Mouse (Mus musculus) intestine, embryonic 16.5 days (tissue): ENCODE data around the gene 3100002H09Rik. TPM values are rescaled to one million over a fixed set of nuclear protein-coding genes. Genes with fewer than 3 reads are reported as not detected.

ENCODE experiments used
- ATAC-seq: fragments of 200-750 bp; cut with Nextera tagmentation; 2 replicates; pipeline ENCODE4 v1.8.0; 2017; ENCODE audit warnings: moderate TSS enrichment, moderate library complexity
- H3K27ac ChIP-seq: fragments of 300-500 bp; sonication (generic); 2 replicates; pipeline ENCODE4 v1.5.1; 2014; ENCODE audit warnings: mild to moderate bottlenecking, low read length
- H3K27me3 ChIP-seq: fragments of 300-500 bp; sonication (generic); replicated peaks from 2 replicates; pipeline ENCODE4 v1.6.1; 2014; ENCODE audit warnings: low read length, control low read depth, mixed read lengths; ENCODE audit not compliant: control insufficient read depth, insufficient read depth
- H3K36me3 ChIP-seq: fragments of 300-500 bp; sonication (generic); 2 replicates; pipeline ENCODE4 v1.6.1; 2014; ENCODE audit warnings: low read length, control low read depth; ENCODE audit not compliant: control insufficient read depth, insufficient read depth
- H3K4me1 ChIP-seq: fragments of 300-500 bp; sonication (generic); 2 replicates; pipeline ENCODE4 v1.6.1; 2014; ENCODE audit warnings: low read length, control low read depth, mixed read lengths; ENCODE audit not compliant: control insufficient read depth, insufficient read depth
- H3K4me2 ChIP-seq: fragments of 300-500 bp; sonication (generic); 2 replicates; pipeline ENCODE4 v1.6.1; 2014; ENCODE audit warnings: low read depth, low read length, control low read depth
- H3K4me3 ChIP-seq: fragments of 300-500 bp; sonication (generic); 2 replicates; pipeline ENCODE4 v1.5.1; 2014; ENCODE audit warnings: mild to moderate bottlenecking, low read length
- H3K9ac ChIP-seq: fragments of 300-500 bp; sonication (generic); 2 replicates; pipeline ENCODE4 v1.6.1; 2014; ENCODE audit warnings: low read depth, low read length
- H3K9me3 ChIP-seq: fragments of 300-500 bp; sonication (generic); 2 replicates; pipeline ENCODE4 v1.6.1; 2016; ENCODE audit warnings: low read length, control low read depth; ENCODE audit not compliant: control insufficient read depth
- WGBS: fragments of 180-500 bp; shearing (Covaris S2); extraction: QIAGEN DNeasy Blood & Tissue Kit; methylation state at CpG from one replicate; pipeline ENCODE4 v1.1.7; 2014; 5-methylcytosine and 5-hydroxymethylcytosine counted together
- polyA plus RNA-seq: library from polyadenylated mRNA; unstranded; fragments of >200 nt; fragmentation: Nextera tagmentation; extraction: Ambion mirVana; gene quantifications from 2 replicates; pipeline ENCODE4 v1.2.1, GENCODE M21; 2015

The 3100002H09Rik gene
- polyA plus RNA-seq, 1 experiment from 2014 or later = not detected

DNA sequence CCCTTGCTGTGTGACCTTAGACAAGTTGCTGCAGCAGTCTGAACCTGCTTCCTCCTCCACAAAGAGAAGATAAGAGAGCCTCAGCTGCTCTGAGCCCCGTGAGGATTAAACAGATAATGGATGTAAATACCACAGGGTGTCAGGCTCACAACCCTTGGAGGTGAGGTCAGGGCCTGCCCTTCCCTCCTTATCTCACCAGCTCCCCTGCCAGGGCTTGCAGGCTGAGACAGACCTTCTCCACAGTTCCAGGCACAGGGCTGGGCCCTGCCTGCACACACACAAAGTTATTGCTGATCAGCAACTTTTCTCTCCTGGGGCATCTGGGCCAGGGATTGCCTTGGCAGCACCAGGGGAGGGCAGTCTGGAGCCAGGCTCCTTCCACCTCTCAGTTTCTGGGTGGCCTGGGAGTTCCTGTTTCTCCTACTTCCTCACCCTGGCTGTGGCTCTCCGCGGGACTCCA is 34.4 kb upstream of the 3100002H09Rik start:
- Histone ChIP-seq H3K4me3 (no peak overlapping the region), H3K27me3 (peaks cover 9% of the 10 kb centered on the region; the same call in 1 of the 2 replicates), H3K4me1 (peaks cover 7% of the 10 kb centered on the region; the same call in 1 of the 2 replicates), H3K36me3 (no peaks in the 10 kb centered on the region), H3K9ac (no peak overlapping the region), H3K27ac (no peak overlapping the region), H3K4me2 (no peak overlapping the region), H3K9me3 (no peaks in the 10 kb centered on the region)
- 16% methylated on average over 3 of the region's 3 CpGs for WGBS
- ATAC-seq = peak; percentile 75

DNA sequence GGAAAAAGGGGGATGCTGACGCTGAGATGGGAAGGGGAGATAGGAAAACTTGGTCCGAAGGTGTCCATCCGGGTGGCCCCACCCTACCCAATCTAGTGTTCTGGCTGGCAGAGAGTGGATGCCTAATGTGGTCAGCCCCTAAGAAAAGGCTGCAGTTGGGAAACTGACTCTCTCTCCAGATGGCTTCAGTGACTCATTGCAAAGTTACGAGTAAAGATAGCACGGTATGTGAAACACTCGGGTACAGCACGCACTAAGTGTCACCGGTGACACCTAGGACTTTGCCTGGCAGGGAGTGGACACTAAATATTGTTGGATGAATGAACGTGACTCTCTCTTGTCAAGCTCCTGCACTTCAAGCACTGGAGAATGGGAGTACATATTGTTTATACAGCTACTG is 33.3 kb upstream of the 3100002H09Rik start:
- Histone ChIP-seq H3K4me2 (no peak overlapping the region), H3K9ac (no peak overlapping the region), H3K9me3 (no peaks in the 10 kb centered on the region), H3K27me3 (peaks cover 13% of the 10 kb centered on the region), H3K27ac (no peak overlapping the region), H3K36me3 (no peaks in the 10 kb centered on the region), H3K4me3 (no peak overlapping the region), H3K4me1 (peaks cover 7% of the 10 kb centered on the region; the same call in 1 of the 2 replicates)
- ATAC-seq = no peak
- 87% methylated on average over 9 of the region's 9 CpGs for WGBS

DNA sequence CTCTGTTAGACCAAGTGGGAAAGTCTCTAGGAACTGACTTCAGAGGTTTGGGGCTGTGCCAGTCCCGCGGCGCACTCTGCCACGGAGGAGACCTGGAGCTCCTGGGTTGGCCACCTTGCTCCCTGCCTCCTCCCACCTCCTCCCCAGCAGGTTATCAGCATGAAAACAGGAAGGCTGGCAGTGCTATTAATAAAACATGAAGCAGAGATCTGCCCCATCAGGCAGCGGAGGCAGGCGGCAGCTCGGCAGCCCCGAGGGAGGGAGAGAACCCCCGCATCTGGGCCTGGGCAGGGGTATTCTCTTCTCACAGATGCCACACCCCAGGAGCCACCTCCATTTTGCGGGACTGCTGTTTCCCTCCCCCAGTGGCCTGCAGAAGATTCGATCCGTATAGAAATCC is 29.1 kb upstream of the 3100002H09Rik start:
- 18% methylated on average over 12 of the region's 12 CpGs for WGBS
- Histone ChIP-seq H3K27me3 (peaks cover 11% of the 10 kb centered on the region), H3K4me1 (no peaks in the 10 kb centered on the region), H3K4me2 (no peak overlapping the region), H3K4me3 (no peak overlapping the region), H3K36me3 (no peaks in the 10 kb centered on the region), H3K9me3 (no peaks in the 10 kb centered on the region), H3K27ac (no peak overlapping the region), H3K9ac (no peak overlapping the region)
- ATAC-seq = no peak

- Histone ChIP-seq H3K4me2 (no peak overlapping the region), H3K36me3 (no peaks in the 10 kb centered on the region), H3K9ac (no peak overlapping the region), H3K4me3 (no peak overlapping the region), H3K27ac (no peak overlapping the region), H3K4me1 (no peaks in the 10 kb centered on the region), H3K9me3 (no peaks in the 10 kb centered on the region), H3K27me3 (no peaks in the 10 kb centered on the region)
- WGBS = 4% methylated on average over 9 of the region's 9 CpGs
- ATAC-seq = no peak
Measured at GRCm38 (mm10) chr4:124633281-124633680, 22.7 kb upstream of the 3100002H09Rik start.

DNA sequence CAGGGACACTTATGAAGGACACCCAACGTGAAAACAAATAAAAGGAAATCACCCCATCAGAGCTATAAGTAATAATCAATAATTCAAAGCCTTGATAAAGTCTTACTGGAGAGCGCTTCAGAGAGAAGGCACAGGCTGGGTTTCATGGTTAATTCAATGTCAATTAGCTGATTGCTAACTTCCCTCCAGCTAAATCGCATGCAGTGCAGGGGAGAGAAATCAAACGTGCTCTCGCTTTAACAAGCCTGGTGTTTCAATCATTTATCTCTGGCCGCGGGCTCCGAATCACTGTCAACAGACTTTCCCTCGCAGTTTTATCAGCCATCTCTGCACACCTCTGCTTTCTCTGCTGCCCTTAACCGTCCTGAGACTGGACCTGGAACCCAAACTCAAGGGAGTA is 22.3 kb upstream of the 3100002H09Rik start:
- no peaks in the 10 kb centered on the region for H3K9me3 ChIP-seq

GRCm38 (mm10) chr4:124631456-124631855 is 20.9 kb upstream of the 3100002H09Rik start:
- Histone ChIP-seq H3K4me1 (no peaks in the 10 kb centered on the region), H3K27me3 (no peaks in the 10 kb centered on the region), H3K4me3 (no peak overlapping the region), H3K4me2 (no peak overlapping the region), H3K27ac (no peak overlapping the region), H3K9ac (no peak overlapping the region), H3K9me3 (no peaks in the 10 kb centered on the region), H3K36me3 (no peaks in the 10 kb centered on the region)
- WGBS = 49% methylated on average over 4 of the region's 4 CpGs
- no peak for ATAC-seq

More for the DNA sequence above, 22.3 kb upstream of the 3100002H09Rik start:
- 57% methylated on average over 10 of the region's 10 CpGs for WGBS
- Histone ChIP-seq H3K36me3 (no peaks in the 10 kb centered on the region), H3K27ac (no peak overlapping the region), H3K27me3 (no peaks in the 10 kb centered on the region), H3K9ac (no peak overlapping the region), H3K4me3 (no peak overlapping the region), H3K4me2 (no peak overlapping the region), H3K4me1 (no peaks in the 10 kb centered on the region)
- no peak for ATAC-seq

DNA sequence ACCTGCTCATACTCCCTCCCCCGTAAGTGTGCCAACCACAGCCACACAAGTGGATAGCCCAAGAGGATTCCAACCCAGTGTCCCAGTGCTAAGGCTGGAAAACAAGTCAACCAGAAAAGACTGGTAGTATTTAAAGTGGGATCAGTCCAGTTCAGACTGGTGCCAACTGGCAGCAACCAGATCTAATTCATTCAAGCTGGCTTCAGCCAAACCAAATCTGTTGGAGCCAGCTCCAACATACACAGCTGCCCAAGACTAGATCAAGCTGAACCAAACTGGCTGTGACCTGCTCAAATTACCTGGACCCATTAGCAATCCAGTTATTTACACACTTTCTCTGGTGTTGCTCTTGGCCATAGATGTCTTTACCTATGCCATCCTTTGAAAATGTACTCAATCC is 16.2 kb upstream of the 3100002H09Rik start:
- Histone ChIP-seq H3K4me3 (no peak overlapping the region), H3K27ac (no peak overlapping the region), H3K9ac (no peak overlapping the region), H3K36me3 (no peaks in the 10 kb centered on the region), H3K27me3 (no peaks in the 10 kb centered on the region), H3K4me2 (no peak overlapping the region), H3K9me3 (no peaks in the 10 kb centered on the region), H3K4me1 (no peaks in the 10 kb centered on the region; the same call in 1 of the 2 replicates)
- no peak for ATAC-seq
- WGBS = 84% methylated on average over 1 of the region's 1 CpGs

DNA sequence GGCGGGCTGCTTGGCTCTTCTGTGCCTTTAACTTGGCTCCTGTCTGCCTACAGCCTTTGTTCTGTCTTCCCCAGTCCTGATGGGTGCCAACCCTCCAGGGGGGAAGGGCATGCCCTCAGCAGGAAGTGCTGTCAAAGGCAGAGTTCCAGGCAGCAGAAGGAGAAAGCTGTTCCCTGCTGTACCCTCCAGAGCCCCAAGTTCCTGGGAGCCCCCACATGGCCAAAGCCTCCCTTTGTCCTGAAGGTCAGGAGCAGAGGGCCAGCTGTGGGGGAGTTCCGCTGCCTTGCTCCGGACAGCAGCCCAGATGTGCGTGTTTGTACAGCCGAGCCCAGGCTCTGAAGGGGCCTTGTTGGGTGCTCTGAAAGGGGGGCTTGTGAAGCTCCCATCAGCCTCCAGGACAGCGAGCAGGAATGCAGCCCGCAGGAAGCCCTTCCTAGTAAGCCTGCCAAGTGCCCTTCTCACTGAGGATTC is 13.5 kb upstream of the 3100002H09Rik start:
- H3K4me1 ChIP-seq = no peaks in the 10 kb centered on the region; the same call in 1 of the 2 replicates
- H3K9me3 ChIP-seq = no peaks in the 10 kb centered on the region
- no peak overlapping the region for H3K27ac ChIP-seq
- H3K36me3 ChIP-seq = no peaks in the 10 kb centered on the region
- H3K4me3 ChIP-seq = no peak overlapping the region
- no peaks in the 10 kb centered on the region for H3K27me3 ChIP-seq
- no peak overlapping the region for H3K4me2 ChIP-seq
- ATAC-seq = no peak
- no peak overlapping the region for H3K9ac ChIP-seq
- 37% methylated on average over 7 of the region's 7 CpGs for WGBS

- Histone ChIP-seq H3K4me1 (no peaks in the 10 kb centered on the region; the same call in 1 of the 2 replicates), H3K9me3 (no peaks in the 10 kb centered on the region), H3K9ac (no peak overlapping the region), H3K4me2 (no peak overlapping the region), H3K4me3 (no peak overlapping the region), H3K27ac (no peak overlapping the region), H3K27me3 (no peaks in the 10 kb centered on the region), H3K36me3 (no peaks in the 10 kb centered on the region)
- ATAC-seq = no peak
- 91% methylated on average over 5 of the region's 5 CpGs for WGBS
Measured at GRCm38 (mm10) chr4:124622566-124622965, 12.0 kb upstream of the 3100002H09Rik start.

DNA sequence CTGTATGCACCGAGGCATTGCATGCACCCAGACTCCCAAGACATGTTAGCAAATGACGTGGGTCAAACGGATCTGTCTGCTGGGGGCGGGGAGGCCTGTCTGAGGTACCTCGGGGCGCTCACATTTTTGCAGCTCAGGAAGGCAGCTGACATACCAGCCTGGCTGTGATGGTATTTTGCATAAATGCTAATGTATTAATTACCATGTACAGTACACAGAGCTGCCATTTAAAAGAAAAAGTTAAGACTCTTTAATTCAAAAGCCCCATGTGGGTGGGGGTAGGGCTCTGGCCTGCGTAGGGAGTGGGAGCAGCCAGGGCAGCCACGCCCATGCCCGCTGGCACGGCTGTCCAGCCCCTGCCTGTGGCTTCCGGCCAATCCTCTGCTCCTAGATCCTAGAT is 10.8 kb upstream of the 3100002H09Rik start:
- Histone ChIP-seq H3K4me2 (no peak overlapping the region), H3K4me3 (no peak overlapping the region), H3K4me1 (no peaks in the 10 kb centered on the region; the same call in 1 of the 2 replicates), H3K9me3 (no peaks in the 10 kb centered on the region), H3K36me3 (no peaks in the 10 kb centered on the region), H3K9ac (no peak overlapping the region), H3K27me3 (no peaks in the 10 kb centered on the region), H3K27ac (no peak overlapping the region)
- WGBS = 70% methylated on average over 11 of the region's 11 CpGs
- ATAC-seq = no peak
